Mouse (Mus musculus) liver, embryonic 11.5 days (tissue): ENCODE results near the gene Ticam1. TPM values are rescaled to one million over a fixed set of nuclear protein-coding genes. Genes with fewer than 3 reads are reported as not detected.

Source experiments
- ATAC-seq: fragments of 200-750 bp; cut with Nextera tagmentation; replicated peaks from 2 replicates; pipeline ENCODE4 v1.8.0; 2017; ENCODE audit warnings: moderate number of reproducible peaks, mild to moderate bottlenecking, moderate TSS enrichment, moderate library complexity; ENCODE audit not compliant: low FRiP score
- DNase-seq: peaks from one replicate; pipeline ENCODE4 v3.0.0-alpha.2; 2017; ENCODE audit warnings: low spot score
- H3K27ac ChIP-seq: fragments of 300-500 bp; sonication (generic); 2 replicates; pipeline ENCODE4 v1.5.1; 2014; ENCODE audit warnings: mild to moderate bottlenecking, low read depth, low read length, control low read depth
- H3K27me3 ChIP-seq: fragments of 300-500 bp; sonication (generic); replicated peaks from 2 replicates; pipeline ENCODE4 v1.6.1; 2014; ENCODE audit warnings: low read length, mixed read lengths; ENCODE audit not compliant: control insufficient read depth, insufficient read depth
- H3K36me3 ChIP-seq: fragments of 300-500 bp; sonication (generic); 2 replicates; pipeline ENCODE4 v1.6.1; 2014; ENCODE audit warnings: mild to moderate bottlenecking, low read length, moderate library complexity, mixed read lengths; ENCODE audit not compliant: control insufficient read depth, insufficient read depth
- H3K4me1 ChIP-seq: fragments of 300-500 bp; sonication (generic); replicated peaks from 2 replicates; pipeline ENCODE4 v1.6.1; 2014; ENCODE audit warnings: low read length, mixed read lengths; ENCODE audit not compliant: control insufficient read depth, insufficient read depth
- H3K4me2 ChIP-seq: fragments of 300-500 bp; sonication (generic); 2 replicates; pipeline ENCODE4 v1.6.1; 2014; ENCODE audit warnings: mild to moderate bottlenecking, control low read depth, moderate library complexity
- H3K4me3 ChIP-seq: fragments of 300-500 bp; sonication (generic); 2 replicates; pipeline ENCODE4 v1.5.1; 2014; ENCODE audit warnings: low read depth, low read length, control low read depth
- H3K9ac ChIP-seq: fragments of 300-500 bp; sonication (generic); 2 replicates; pipeline ENCODE4 v1.6.1; 2014; ENCODE audit warnings: low read depth, low read length, control low read depth
- H3K9me3 ChIP-seq: fragments of 300-500 bp; sonication (generic); 2 replicates; pipeline ENCODE4 v1.6.1; 2016; ENCODE audit warnings: low read length, inconsistent platforms, mixed read lengths; ENCODE audit not compliant: control insufficient read depth
- WGBS: fragments of 180-500 bp; shearing (Covaris S2); extraction: QIAGEN DNeasy Blood & Tissue Kit; methylation state at CpG from one replicate; pipeline ENCODE4 v1.1.7; 2014; 5-methylcytosine and 5-hydroxymethylcytosine counted together
- polyA plus RNA-seq: library from polyadenylated mRNA; unstranded; fragments of >200 nt; fragmentation: Nextera tagmentation; extraction: Ambion mirVana; gene quantifications from 2 replicates; pipeline ENCODE4 v1.2.1, GENCODE M21; 2014

The Ticam1 gene
- polyA plus RNA-seq, 1 experiment from 2014 or later: 5.8 TPM

GRCm38 (mm10) chr17:56285995-56286394 is 9.4 kb upstream of the Ticam1 start:
- H3K36me3 ChIP-seq: peaks cover 24% of the 10 kb centered on the region; the same call in 1 of the 2 replicates
- no peak overlapping the region for H3K4me3 ChIP-seq
- ATAC-seq (no peak), DNase-seq (no peak)
- no peaks in the 10 kb centered on the region for H3K27me3 ChIP-seq
- H3K27ac ChIP-seq: no peak overlapping the region
- no peak overlapping the region for H3K9ac ChIP-seq
- H3K4me1 ChIP-seq: peaks cover 44% of the 10 kb centered on the region
- WGBS: 94% methylated on average over 11 of the region's 11 CpGs
- no peak overlapping the region for H3K4me2 ChIP-seq
- H3K9me3 ChIP-seq: no peaks in the 10 kb centered on the region

- Histone ChIP-seq H3K4me3 (no peak overlapping the region), H3K27ac (no peak overlapping the region), H3K36me3 (peaks cover 32% of the 10 kb centered on the region), H3K4me1 (peaks cover 27% of the 10 kb centered on the region), H3K9me3 (no peaks in the 10 kb centered on the region), H3K27me3 (no peaks in the 10 kb centered on the region), H3K9ac (no peak overlapping the region), H3K4me2 (no peak overlapping the region)
- WGBS: 89% methylated on average over 8 of the region's 8 CpGs
- ATAC-seq (no peak), DNase-seq (no peak)
These were observed 6.7 kb upstream of the Ticam1 start for GRCm38 (mm10) chr17:56283316-56283715.

GRCm38 (mm10) chr17:56282802-56283201 is 6.2 kb upstream of the Ticam1 start:
- DNase-seq: no peak
- H3K27ac ChIP-seq: no peak overlapping the region

GRCm38 (mm10) chr17:56281193-56281592 is 4.6 kb upstream of the Ticam1 start:
- Histone ChIP-seq H3K4me3 (no peak overlapping the region), H3K9me3 (no peaks in the 10 kb centered on the region), H3K36me3 (peaks cover 28% of the 10 kb centered on the region), H3K27ac (no peak overlapping the region), H3K27me3 (no peaks in the 10 kb centered on the region), H3K4me1 (peaks cover 23% of the 10 kb centered on the region), H3K9ac (no peak overlapping the region), H3K4me2 (no peak overlapping the region)
- DNase-seq (no peak), ATAC-seq (no peak)
- 81% methylated on average over 12 of the region's 12 CpGs for WGBS

More at GRCm38 (mm10) chr17:56282802-56283201, 6.2 kb upstream of the Ticam1 start:
- no peak for ATAC-seq
- WGBS: 87% methylated on average over 4 of the region's 4 CpGs
- no peak overlapping the region for H3K4me3 ChIP-seq
- peaks cover 32% of the 10 kb centered on the region for H3K36me3 ChIP-seq
- no peak overlapping the region for H3K9ac ChIP-seq
- H3K27me3 ChIP-seq: no peaks in the 10 kb centered on the region
- H3K4me2 ChIP-seq: no peak overlapping the region
- H3K9me3 ChIP-seq: no peaks in the 10 kb centered on the region
- H3K4me1 ChIP-seq: peaks cover 26% of the 10 kb centered on the region

GRCm38 (mm10) chr17:56279481-56280155 is 3.0 kb upstream of the Ticam1 start:
- no peak overlapping the region for H3K4me2 ChIP-seq
- DNase-seq: no peak
- peaks cover 25% of the 10 kb centered on the region for H3K4me1 ChIP-seq
- H3K9me3 ChIP-seq: no peaks in the 10 kb centered on the region
- WGBS: 90% methylated on average over 12 of the region's 12 CpGs
- ATAC-seq: no peak
- H3K4me3 ChIP-seq: no peak overlapping the region
- H3K27ac ChIP-seq: no peak overlapping the region
- no peak overlapping the region for H3K9ac ChIP-seq
- no peaks in the 10 kb centered on the region for H3K27me3 ChIP-seq
- H3K36me3 ChIP-seq: peaks cover 19% of the 10 kb centered on the region

GRCm38 (mm10) chr17:56278340-56278739 is 1.8 kb upstream of the Ticam1 start:
- Histone ChIP-seq H3K9me3 (no peaks in the 10 kb centered on the region), H3K4me1 (peaks cover 29% of the 10 kb centered on the region), H3K36me3 (peaks cover 15% of the 10 kb centered on the region), H3K9ac (no peak overlapping the region), H3K27me3 (no peaks in the 10 kb centered on the region), H3K4me2 (no peak overlapping the region), H3K27ac (peak overlapping the region; percentile 94; the same call in 1 of the 2 replicates), H3K4me3 (no peak overlapping the region)
- no peak for ATAC-seq
- DNase-seq: no peak
- WGBS: 86% methylated on average over 5 of the region's 5 CpGs

- peak overlapping the region; percentile 79 for H3K4me3 ChIP-seq
- H3K4me2 ChIP-seq: peak overlapping the region; percentile 93
- no peaks in the 10 kb centered on the region for H3K27me3 ChIP-seq
- peaks cover 15% of the 10 kb centered on the region for H3K36me3 ChIP-seq
- no peaks in the 10 kb centered on the region for H3K9me3 ChIP-seq
- no peak for ATAC-seq
- DNase-seq: no peak
- H3K27ac ChIP-seq: peak overlapping the region; percentile 94
- 32% methylated on average over 2 of the region's 2 CpGs for WGBS
- H3K4me1 ChIP-seq: peaks cover 29% of the 10 kb centered on the region
- H3K9ac ChIP-seq: no peak overlapping the region; the same call in 1 of the 2 replicates
These were observed 944 bp upstream of the Ticam1 start for GRCm38 (mm10) chr17:56277567-56277893.

- H3K4me1 ChIP-seq: peaks cover 25% of the 10 kb centered on the region
- 11% methylated on average over 5 of the region's 5 CpGs for WGBS
- H3K36me3 ChIP-seq: peaks cover 20% of the 10 kb centered on the region
These were observed 625 bp downstream of the Ticam1 start for GRCm38 (mm10) chr17:56275842-56276480.

GRCm38 (mm10) chr17:56273986-56274385 is 2.6 kb downstream of the Ticam1 start:
- H3K36me3 ChIP-seq: peaks cover 20% of the 10 kb centered on the region
- H3K27me3 ChIP-seq: no peaks in the 10 kb centered on the region
- DNase-seq (no peak), ATAC-seq (no peak)
- H3K4me3 ChIP-seq: no peak overlapping the region
- 76% methylated on average over 5 of the region's 5 CpGs for WGBS
- 0 out of 2 replicates have a peak overlapping the region, but pooled peaks have one; percentile 34 for H3K9ac ChIP-seq
- H3K9me3 ChIP-seq: no peaks in the 10 kb centered on the region
- no peak overlapping the region for H3K27ac ChIP-seq
- H3K4me1 ChIP-seq: peaks cover 29% of the 10 kb centered on the region
- no peak overlapping the region for H3K4me2 ChIP-seq

More at GRCm38 (mm10) chr17:56275842-56276480, 625 bp downstream of the Ticam1 start:
- DNase-seq (peak; percentile 54), ATAC-seq (peak; percentile 24; the same call in 1 of the 2 replicates)
- Histone ChIP-seq H3K9ac (peak overlapping the region; percentile 88), H3K27me3 (no peaks in the 10 kb centered on the region), H3K27ac (peak overlapping the region; percentile 94), H3K4me3 (peak overlapping the region; percentile 79), H3K9me3 (no peaks in the 10 kb centered on the region), H3K4me2 (peak overlapping the region; percentile 93)
